Mouse (Mus musculus) myocyte (in vitro differentiated cells): Measurements from ENCODE around the gene Cenpp. TPM values are rescaled to one million over a fixed set of nuclear protein-coding genes. Genes with fewer than 3 reads are reported as not detected.
A peak's percentile ranks its signal among the peaks of the same experiment; 100 is the strongest.
"Not testable (repeated sequence)": the region's sequence is repeated elsewhere in the genome, so short reads cannot be mapped to it uniquely, and the experiment has no call there.

Experiments used
- H3K27me3 ChIP-seq: one replicate; pipeline ENCODE4 v1.6.1; 2011; ENCODE audit not compliant: control insufficient read depth, insufficient read depth, insufficient read length
- H3K36me3 ChIP-seq: one replicate; pipeline ENCODE4 v1.6.1; 2011; ENCODE audit not compliant: control insufficient read depth, insufficient read depth
- H3K4me2 ChIP-seq: one replicate; pipeline ENCODE4 v1.6.1; 2011; ENCODE audit warnings: low read depth, control low read depth
- H3K4me3 ChIP-seq: one replicate; pipeline ENCODE4 v1.5.1; 2011; ENCODE audit warnings: mild to moderate bottlenecking, control low read depth, moderate library complexity
- H3K79me2 ChIP-seq: one replicate; pipeline ENCODE4 v1.6.1; 2011; ENCODE audit not compliant: control insufficient read depth, insufficient read depth
- H3ac ChIP-seq: one replicate; pipeline ENCODE4 v1.6.1; 2011; ENCODE audit not compliant: control insufficient read depth, insufficient read length
- CEBPB ChIP-seq: IDR thresholded peaks from 2 replicates; pipeline ENCODE4 v1.6.1; 2011; ENCODE audit warnings: mild to moderate bottlenecking, moderate library complexity; ENCODE audit not compliant: poor library complexity, insufficient read depth, severe bottlenecking
- E2F4 ChIP-seq: IDR thresholded peaks from one replicate; pipeline ENCODE4 v1.6.1; 2011; ENCODE audit warnings: mild to moderate bottlenecking, control low read depth, moderate library complexity; ENCODE audit not compliant: insufficient read depth
- MAX ChIP-seq: IDR thresholded peaks from one replicate; pipeline ENCODE4 v1.6.1; 2011; ENCODE audit warnings: low read depth, mild to moderate bottlenecking, control low read depth
- MYOD1 ChIP-seq, 3 experiments: IDR thresholded peaks; one replicate each; pipeline ENCODE4 v1.6.1; 2011; ENCODE audit warnings: control low read depth in 2 of 3, low read depth in 2 of 3, mild to moderate bottlenecking in 2 of 3, moderate library complexity in 1 of 3; ENCODE audit not compliant: insufficient read length in 2 of 3, control insufficient read depth in 1 of 3
- MYOG ChIP-seq, 3 experiments: IDR thresholded peaks; one replicate each; pipeline ENCODE4 v1.6.1; 2011; ENCODE audit warnings: control low read depth in 2 of 3, low read depth in 2 of 3, mild to moderate bottlenecking in 2 of 3; ENCODE audit not compliant: insufficient read length in 2 of 3, control insufficient read depth in 1 of 3, insufficient read depth in 1 of 3
- POLR2A ChIP-seq: IDR thresholded peaks from one replicate; pipeline ENCODE4 v1.6.1; 2011; ENCODE audit warnings: low read depth, mild to moderate bottlenecking, control low read depth, moderate library complexity; ENCODE audit not compliant: insufficient read length
- POLR2AphosphoS2 ChIP-seq: IDR thresholded peaks from one replicate; pipeline ENCODE4 v1.6.1; 2011; ENCODE audit warnings: low read depth, control low read depth; ENCODE audit not compliant: insufficient read length
- REST ChIP-seq: IDR thresholded peaks from one replicate; pipeline ENCODE4 v1.6.1; 2011; ENCODE audit warnings: mild to moderate bottlenecking, control low read depth, moderate library complexity; ENCODE audit not compliant: insufficient read depth, insufficient read length
- SRF ChIP-seq: IDR thresholded peaks from one replicate; pipeline ENCODE4 v1.6.1; 2011; ENCODE audit warnings: low read depth; ENCODE audit not compliant: control insufficient read depth, insufficient read length
- TCF12 ChIP-seq: IDR thresholded peaks from one replicate; pipeline ENCODE4 v1.6.1; 2011; ENCODE audit warnings: mild to moderate bottlenecking, control low read depth; ENCODE audit not compliant: poor library complexity, insufficient read depth, severe bottlenecking
- TCF3 ChIP-seq: IDR thresholded peaks from one replicate; pipeline ENCODE4 v1.6.1; 2011; ENCODE audit warnings: low read depth, control low read depth; ENCODE audit not compliant: insufficient read length
- USF1 ChIP-seq: IDR thresholded peaks from one replicate; pipeline ENCODE4 v1.6.1; 2011; ENCODE audit warnings: low read depth, mild to moderate bottlenecking, control low read depth, moderate library complexity
- polyA plus RNA-seq: library from polyadenylated mRNA; unstranded; fragments of >200 nt; fragmentation: generic; extraction: Trizol; gene quantifications from one replicate; pipeline ENCODE4 v1.2.1, GENCODE M21; 2012; ENCODE audit warnings: missing spikeins

Gene Cenpp
- polyA plus RNA-seq, 1 experiment: 6.3 TPM

- Histone ChIP-seq H3K36me3 (peaks cover 12% of the 10 kb centered on the region), H3ac (no peak overlapping the region), H3K4me3 (no peak overlapping the region), H3K79me2 (peaks cover 4% of the 10 kb centered on the region), H3K27me3 (no peaks in the 10 kb centered on the region), H3K4me2 (no peak overlapping the region)
- TF ChIP-seq MYOD1 (IDR thresholded peaks at IDR 0.05; ENCODE audit: control insufficient read depth in 1 of 3, insufficient read length in 2 of 3, low read depth in 2 of 3): no peak
- no peak for TF ChIP-seq MYOG (IDR thresholded peaks at IDR 0.05; ENCODE audit: control insufficient read depth in 1 of 3, insufficient read depth in 1 of 3, insufficient read length in 2 of 3, low read depth in 2 of 3)
- no peak for TF ChIP-seq POLR2A
Observed at GRCm38 (mm10) chr13:49618365-49618764, 34.2 kb downstream of the Cenpp start.

GRCm38 (mm10) chr13:49617021-49617420 is 35.6 kb downstream of the Cenpp start:
- Histone ChIP-seq H3K4me2 (no peak overlapping the region), H3K4me3 (no peak overlapping the region), H3ac (no peak overlapping the region), H3K79me2 (peaks cover 4% of the 10 kb centered on the region), H3K27me3 (no peaks in the 10 kb centered on the region), H3K36me3 (peaks cover 17% of the 10 kb centered on the region)
- TF ChIP-seq REST: no peak
- no peak for TF ChIP-seq SRF
- TF ChIP-seq E2F4: no peak
- TF ChIP-seq MYOD1 (IDR thresholded peaks at IDR 0.05; ENCODE audit: control insufficient read depth in 1 of 3, insufficient read length in 2 of 3, low read depth in 2 of 3): no peak
- no peak for TF ChIP-seq CEBPB
- TF ChIP-seq TCF12: no peak
- no peak for TF ChIP-seq POLR2AphosphoS2
- TF ChIP-seq TCF3: no peak
- no peak for TF ChIP-seq USF1
- TF ChIP-seq MYOG (IDR thresholded peaks at IDR 0.05; ENCODE audit: control insufficient read depth in 1 of 3, insufficient read depth in 1 of 3, insufficient read length in 2 of 3, low read depth in 2 of 3): no peak
- TF ChIP-seq POLR2A: no peak
- TF ChIP-seq MAX: no peak

GRCm38 (mm10) chr13:49608589-49609322 is 43.8 kb downstream of the Cenpp start:
- H3K27me3 ChIP-seq: no peaks in the 10 kb centered on the region
- H3K4me3 ChIP-seq: peak overlapping the region; percentile 22
- peak overlapping the region; percentile 78 for H3K4me2 ChIP-seq
- H3ac ChIP-seq: no peak overlapping the region
- TF ChIP-seq MYOD1 (IDR thresholded peaks at IDR 0.05; ENCODE audit: control insufficient read depth in 1 of 3, insufficient read length in 2 of 3, low read depth in 2 of 3): no peak
- no peak for TF ChIP-seq MYOG (IDR thresholded peaks at IDR 0.05; ENCODE audit: control insufficient read depth in 1 of 3, insufficient read depth in 1 of 3, insufficient read length in 2 of 3, low read depth in 2 of 3)
- TF ChIP-seq CEBPB: no peak
- TF ChIP-seq MAX: no peak
- no peak for TF ChIP-seq USF1
- no peak for TF ChIP-seq POLR2AphosphoS2
- TF ChIP-seq TCF12: no peak
- TF ChIP-seq E2F4: no peak
- TF ChIP-seq SRF: no peak
- no peak for TF ChIP-seq REST
- peaks cover 21% of the 10 kb centered on the region for H3K79me2 ChIP-seq
- peaks cover 16% of the 10 kb centered on the region for H3K36me3 ChIP-seq

- Histone ChIP-seq H3K79me2 (peaks cover 21% of the 10 kb centered on the region), H3K4me2 (peak within 1 kb of the TSS; percentile 78), H3K27me3 (no peaks in the 10 kb centered on the region), H3ac (no peak within 1 kb of the TSS), H3K36me3 (peaks cover 16% of the 10 kb centered on the region), H3K4me3 (peak within 1 kb of the TSS; percentile 22)
- no peak for TF ChIP-seq POLR2AphosphoS2
- peak; percentile 6 for TF ChIP-seq TCF12
- peak in 2 of 3 experiments; percentile 41 to 68 for TF ChIP-seq MYOD1 (IDR thresholded peaks at IDR 0.05; ENCODE audit: control insufficient read depth in 1 of 3, insufficient read length in 2 of 3, low read depth in 2 of 3)
- peak in 2 of 3 experiments; percentile 35 to 47 for TF ChIP-seq MYOG (IDR thresholded peaks at IDR 0.05; ENCODE audit: control insufficient read depth in 1 of 3, insufficient read depth in 1 of 3, insufficient read length in 2 of 3, low read depth in 2 of 3)
- TF ChIP-seq E2F4: no peak
- TF ChIP-seq TCF3: no peak
- no peak for TF ChIP-seq SRF
- TF ChIP-seq REST: no peak
- TF ChIP-seq MAX: peak; percentile 56
- TF ChIP-seq CEBPB: no peak
- no peak for TF ChIP-seq POLR2A
- TF ChIP-seq USF1: no peak
Observed at GRCm38 (mm10) chr13:49607714-49608113, 44.9 kb downstream of the Cenpp start, which contains the start of gene Ogn. Gene Ogn, plus strand, starts transcription at chr13:49608046.

- no peak overlapping the region for H3K4me2 ChIP-seq
- peaks cover 9% of the 10 kb centered on the region for H3K79me2 ChIP-seq
- H3ac ChIP-seq: no peak overlapping the region
- H3K4me3 ChIP-seq: no peak overlapping the region
- no peak for TF ChIP-seq MAX
- no peak for TF ChIP-seq POLR2A
- no peak for TF ChIP-seq TCF12
- TF ChIP-seq E2F4: no peak
- no peak for TF ChIP-seq REST
- TF ChIP-seq SRF: no peak
- TF ChIP-seq MYOG (IDR thresholded peaks at IDR 0.05; ENCODE audit: control insufficient read depth in 1 of 3, insufficient read depth in 1 of 3, insufficient read length in 2 of 3, low read depth in 2 of 3): no peak
- TF ChIP-seq TCF3: no peak
- TF ChIP-seq USF1: no peak
- no peak for TF ChIP-seq MYOD1 (IDR thresholded peaks at IDR 0.05; ENCODE audit: control insufficient read depth in 1 of 3, insufficient read length in 2 of 3, low read depth in 2 of 3)
- TF ChIP-seq POLR2AphosphoS2: no peak
- no peak for TF ChIP-seq CEBPB
- no peaks in the 10 kb centered on the region for H3K27me3 ChIP-seq
- H3K36me3 ChIP-seq: no peaks in the 10 kb centered on the region
Observed at GRCm38 (mm10) chr13:49603603-49604002, 49.0 kb downstream of the Cenpp start.

- H3K36me3 ChIP-seq, H3K4me3 ChIP-seq: not testable (repeated sequence)
Observed at GRCm38 (mm10) chr13:49602541-49602940, 50.0 kb downstream of the Cenpp start.

More at GRCm38 (mm10) chr13:49602541-49602940, 50.0 kb downstream of the Cenpp start:
- H3K79me2 ChIP-seq, H3ac ChIP-seq, H3K4me2 ChIP-seq, H3K27me3 ChIP-seq: not testable (repeated sequence)
